In the genomic region with DNA sequence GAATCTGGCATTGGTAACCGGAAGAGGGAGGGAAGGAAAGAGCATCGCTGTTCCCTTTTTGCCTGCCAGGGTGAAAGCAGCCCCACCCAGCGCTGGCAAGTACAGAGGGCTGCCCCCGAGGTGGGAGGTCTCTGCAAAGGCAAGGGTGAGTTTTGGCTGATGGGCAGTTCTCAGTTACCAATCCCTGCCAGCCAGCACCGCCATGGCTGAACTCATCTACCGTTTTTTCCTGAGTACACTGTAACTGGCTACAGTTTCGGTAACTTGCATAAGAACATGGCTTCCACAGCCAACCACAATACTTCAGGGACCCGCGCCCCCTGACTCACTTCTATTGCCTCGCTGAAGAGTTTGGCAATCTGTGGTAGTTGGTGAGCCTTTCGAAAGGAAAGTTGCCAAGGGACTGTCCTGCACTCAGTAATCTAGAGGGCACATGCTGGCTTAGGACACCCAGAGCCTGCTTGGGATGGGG, we compare ENCODE assay signal across 12 mouse cellular contexts. TPM values are rescaled to one million over a fixed set of nuclear protein-coding genes. Genes with fewer than 3 reads are reported as not detected.
DNase-seq lines count a peak whose midpoint lies in the region; ATAC-seq lines count a peak whose summit lies in the region.
"Had no signal": no experiment of that assay in that cellular context is flagged by ENCODE, and none has a peak within 500 bp of the region (broad histone marks: within the 10 kb centered on the region; RNA-seq: fewer than 3 reads in every experiment).

No protein-coding gene starts in this region.

- H3K4me3 ChIP-seq in heart, embryonic 12.5 days, result no peak overlapping the region
- no peak overlapping the region for H3K4me3 ChIP-seq in intestine, embryonic 15.5 days (replicated peaks)
- H3K4me3 ChIP-seq: limb, embryonic 12.5 days; midbrain, embryonic 12.5 days had no signal

- peak; percentile 98 for DNase-seq in heart, adult 11 months
- DNase-seq in 3T3-L1 (ENCODE audit: low read depth, low spot score), result peak; percentile 88
- DNase-seq in NIH3T3 (ENCODE audit: low read depth), result peak; percentile 79
- peak; percentile 70 for DNase-seq in gastrocnemius, postnatal 25 days
- no peak for DNase-seq in urinary bladder, postnatal 4 days (ENCODE audit: low spot score in 2 of 2)
- DNase-seq in right cerebral cortex, adult 18-20 months, result no peak
- DNase-seq: cerebellum, adult 8-10 months; kidney, adult 18-20 months had no signal

- H3K36me3 ChIP-seq in heart, embryonic 12.5 days, result peaks cover 89% of the 10 kb centered on the region
- H3K36me3 ChIP-seq in intestine, embryonic 15.5 days, result peaks cover 30% of the 10 kb centered on the region

- no peaks in the 10 kb centered on the region for H3K27me3 ChIP-seq in heart, embryonic 12.5 days (replicated peaks)
- no peaks in the 10 kb centered on the region for H3K27me3 ChIP-seq in intestine, embryonic 15.5 days (replicated peaks)
- H3K27me3 ChIP-seq: limb, embryonic 12.5 days; midbrain, embryonic 12.5 days had no signal

- H3K4me1 ChIP-seq in heart, embryonic 12.5 days (replicated peaks), result peaks cover 4% of the 10 kb centered on the region; the same call in 1 of the 2 replicates
- H3K4me1 ChIP-seq in intestine, embryonic 15.5 days (replicated peaks), result no peaks in the 10 kb centered on the region

- no peak overlapping the region for H3K9ac ChIP-seq in heart, embryonic 12.5 days
- H3K9ac ChIP-seq in intestine, embryonic 15.5 days, result no peak overlapping the region
- H3K9ac ChIP-seq: limb, embryonic 12.5 days; midbrain, embryonic 12.5 days had no signal

- no peaks in the 10 kb centered on the region for H3K9me3 ChIP-seq in heart, embryonic 12.5 days (replicated peaks)
- H3K9me3 ChIP-seq in intestine, embryonic 15.5 days, result no peaks in the 10 kb centered on the region
- H3K9me3 ChIP-seq: limb, embryonic 12.5 days; midbrain, embryonic 12.5 days had no signal

- no peak overlapping the region for H3K4me2 ChIP-seq in heart, embryonic 12.5 days
- no peak overlapping the region for H3K4me2 ChIP-seq in intestine, embryonic 15.5 days (replicated peaks)
- H3K4me2 ChIP-seq: limb, embryonic 12.5 days; midbrain, embryonic 12.5 days had no signal

- 76% methylated on average over 11 of the region's 11 CpGs for WGBS in heart, embryonic 12.5 days
- 81% methylated on average over 11 of the region's 11 CpGs for WGBS in intestine, embryonic 15.5 days

- no peak for ATAC-seq in heart, embryonic 12.5 days (ENCODE audit: insufficient number of reproducible peaks, low FRiP score)
- no peak for ATAC-seq in intestine, embryonic 15.5 days

- no peak overlapping the region for H3K27ac ChIP-seq in heart, embryonic 12.5 days (ENCODE audit: poor library complexity, severe bottlenecking)
- no peak overlapping the region for H3K27ac ChIP-seq in intestine, embryonic 15.5 days
- H3K27ac ChIP-seq: midbrain, embryonic 12.5 days had no signal

RNA-seq across cellular contexts. Expression of a gene that starts 29.5 kb away (rescaled TPM):
- 209 and 214 TPM in 2 replicates for polyA plus RNA-seq in heart, embryonic 12.5 days (2016; fragmentation: Nextera tagmentation; extraction: Ambion mirVana)
- total RNA-seq in gastrocnemius, postnatal 25 days (2021), result 1,000 to 10,000 TPM; 2,592 to 3,528 TPM
- 0.24 and 0.44 TPM in 2 replicates for polyA plus RNA-seq in intestine, embryonic 15.5 days (2015; fragmentation: Nextera tagmentation; extraction: Ambion mirVana)
- polyA plus RNA-seq: midbrain, embryonic 12.5 days had no signal

RNA-seq across cellular contexts. Expression of a gene that starts 35.4 kb away (rescaled TPM):
- polyA plus RNA-seq in heart, embryonic 12.5 days (2016; fragmentation: Nextera tagmentation; extraction: Ambion mirVana), result 0.36 TPM in 1 of 2 replicates, not detected in the other
- total RNA-seq in gastrocnemius, postnatal 25 days (2021), result 10 to 100 TPM; 47.8 to 57.9 TPM
- polyA plus RNA-seq in intestine, embryonic 15.5 days (2015; fragmentation: Nextera tagmentation; extraction: Ambion mirVana), result 0.63 and 0.69 TPM in 2 replicates
- polyA plus RNA-seq: limb, embryonic 12.5 days; midbrain, embryonic 12.5 days had no signal

Comparison
In these comparisons a context has a peak if more than half of its experiments do, and no peak if none do; other contexts are left out.
1. DNase-seq: peak in heart, adult 11 months (single experiment), 3T3-L1 (single experiment), NIH3T3 (single experiment) and gastrocnemius, postnatal 25 days (single experiment); none in urinary bladder, postnatal 4 days (0 of 2) and right cerebral cortex, adult 18-20 months (single experiment).
2. RNA of a gene that starts 29.5 kb away (polyA plus RNA-seq): 209 to 214 TPM in heart, embryonic 12.5 days; 0.24 to 0.44 TPM in intestine, embryonic 15.5 days; every median in the first group is over 100 times any median in the second.